Mouse (Mus musculus): ENCODE measurements around the gene Ramp2.

The Ramp2 gene

DNA sequence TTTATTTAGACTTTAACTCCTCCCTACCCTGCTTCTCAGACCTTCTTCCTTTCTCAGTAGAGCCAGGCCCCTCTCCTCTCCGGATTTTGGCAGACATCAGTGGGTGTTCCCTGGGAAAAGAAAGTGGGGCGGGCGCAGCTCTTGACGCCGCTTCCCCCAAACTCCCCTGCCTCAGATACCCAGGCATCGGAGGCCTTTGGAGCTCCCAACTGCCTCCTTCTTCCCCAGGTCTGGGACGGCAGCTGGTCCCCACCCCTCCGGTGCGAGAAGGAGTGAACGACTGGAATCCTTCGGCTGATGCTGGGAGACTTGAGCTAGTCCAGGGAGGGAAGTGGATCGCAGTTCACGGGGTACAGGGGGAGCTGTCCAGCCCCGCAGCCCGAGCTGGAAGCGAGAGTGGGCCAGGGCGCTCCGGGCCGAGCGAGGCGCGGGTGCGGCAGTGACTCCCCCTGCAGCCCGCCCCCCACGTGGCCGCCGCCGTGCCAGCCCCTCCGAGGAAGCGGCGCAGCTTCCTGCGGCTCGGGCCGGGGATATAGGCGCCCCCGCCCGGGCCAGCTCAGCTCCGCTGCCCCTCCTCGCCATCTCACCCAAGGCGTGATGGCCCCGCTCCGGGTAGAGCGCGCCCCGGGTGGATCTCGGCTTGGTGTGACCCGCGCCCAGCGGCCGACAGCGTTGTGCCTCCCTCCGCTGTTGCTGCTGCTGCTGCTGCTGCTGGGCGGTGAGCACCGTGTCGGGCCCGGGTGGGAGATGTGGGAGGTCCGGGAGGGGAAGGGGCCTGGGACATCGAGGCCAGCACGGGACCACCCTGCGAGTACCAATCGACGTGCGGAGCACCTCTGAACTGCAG, at the start of gene Ramp2:
Gene Ramp2, plus strand, starts transcription at position 174 of the 847 bp plus-strand sequence.
- DNase-seq (ENCODE audit: low read depth), result no peak

DNA sequence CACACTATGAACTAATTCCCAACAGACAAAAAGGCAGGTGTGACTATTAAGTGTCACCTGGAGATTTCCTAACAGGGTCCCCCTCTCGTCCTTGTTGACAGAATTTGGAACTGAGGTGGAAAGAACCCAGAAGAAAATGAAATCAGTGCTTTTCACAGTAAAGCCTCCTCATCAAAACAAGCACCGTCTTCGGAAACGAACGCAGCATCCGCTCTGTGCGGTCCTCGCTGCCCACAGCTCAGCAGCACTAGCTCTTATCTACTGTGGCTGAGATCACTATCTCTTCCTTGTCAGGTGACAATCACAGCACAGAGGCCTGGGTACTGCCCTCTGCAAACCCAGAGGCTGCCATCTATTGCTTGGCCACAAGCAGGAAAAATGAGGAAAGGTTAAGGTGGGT, 49.7 kb upstream of the Ramp2 start:
- DNase-seq (ENCODE audit: low read depth), result no peak

DNA sequence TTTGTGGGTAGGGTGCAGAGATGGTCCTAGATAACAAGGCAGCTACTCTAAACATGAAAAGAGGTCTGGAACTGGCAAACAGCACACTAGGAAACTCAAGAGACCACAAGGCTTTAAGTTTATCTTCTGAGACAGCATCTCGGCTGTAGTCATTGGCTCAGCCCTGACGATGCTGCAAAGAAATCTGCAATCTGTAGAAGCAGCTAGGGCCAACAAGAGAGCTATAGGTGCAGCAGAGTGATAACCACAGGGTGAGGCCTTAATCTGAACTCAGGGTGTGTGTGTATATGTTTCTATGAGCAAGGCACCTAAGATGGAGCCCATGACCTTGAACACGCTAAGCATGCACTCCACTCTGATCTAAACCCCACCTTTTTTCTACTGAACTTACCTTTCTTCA, 46.3 kb upstream of the Ramp2 start:
- no peak for DNase-seq (ENCODE audit: low read depth)

DNA sequence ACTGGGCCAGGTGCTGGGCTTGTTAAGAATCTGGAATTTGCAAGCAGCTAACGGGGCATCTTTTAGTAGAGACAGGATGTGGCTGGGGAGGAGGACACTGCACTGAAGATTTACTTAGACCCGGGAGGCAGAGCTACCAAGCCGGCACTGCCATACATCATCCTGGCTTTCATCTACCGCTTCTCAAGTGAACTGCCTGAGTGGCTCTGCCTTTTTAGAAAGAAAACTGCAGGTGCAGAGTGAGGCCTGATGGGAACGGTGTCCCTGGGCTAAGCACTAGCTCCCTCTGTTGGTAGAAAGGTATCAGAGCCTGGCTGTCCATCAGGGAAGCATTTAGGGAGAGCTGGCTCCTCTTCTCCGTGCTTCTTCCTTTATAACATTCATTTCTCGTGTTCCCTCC, 44.8 kb upstream of the Ramp2 start:
- no peak for DNase-seq (ENCODE audit: low read depth)

DNA sequence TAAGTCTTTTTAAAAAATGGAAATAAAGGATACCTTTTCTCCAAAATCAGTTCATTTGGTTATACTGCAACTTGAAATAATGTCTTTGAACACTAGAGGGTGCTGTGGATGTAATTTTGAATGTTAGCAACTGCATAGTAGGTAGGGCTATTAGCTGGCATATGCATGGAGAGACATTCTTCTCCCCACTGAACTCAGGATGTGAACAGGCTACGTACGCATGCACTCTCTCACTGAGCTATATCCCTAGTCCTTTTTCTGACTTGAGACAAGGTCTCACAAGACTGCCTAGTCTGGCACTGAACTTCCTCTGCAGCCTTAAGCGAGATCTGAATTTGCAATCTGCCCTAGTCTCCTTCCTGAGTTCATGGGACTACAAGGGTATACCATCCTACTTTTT, 33.9 kb upstream of the Ramp2 start:
- DNase-seq (ENCODE audit: low read depth), result peak; percentile 74

DNA sequence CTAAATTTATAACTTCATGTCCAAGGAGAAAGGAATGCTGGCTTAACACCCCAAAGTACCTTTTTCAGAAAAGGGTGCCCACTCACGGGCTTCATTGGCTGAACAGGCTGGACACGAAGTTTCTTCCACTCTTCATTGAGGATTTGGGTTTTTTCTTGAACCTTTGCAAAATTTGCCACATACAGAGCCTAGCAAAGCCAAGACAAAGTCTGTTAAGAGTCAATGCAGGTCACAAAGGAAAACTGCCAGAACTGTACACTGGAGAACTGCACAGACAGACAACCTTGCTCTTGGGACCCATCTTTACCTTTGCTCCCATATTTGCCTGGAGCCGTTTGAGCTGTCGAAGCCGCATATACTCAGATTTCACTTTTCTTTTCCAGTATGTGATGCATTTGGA, 28.9 kb upstream of the Ramp2 start:
- DNase-seq (ENCODE audit: low read depth), result no peak

DNA sequence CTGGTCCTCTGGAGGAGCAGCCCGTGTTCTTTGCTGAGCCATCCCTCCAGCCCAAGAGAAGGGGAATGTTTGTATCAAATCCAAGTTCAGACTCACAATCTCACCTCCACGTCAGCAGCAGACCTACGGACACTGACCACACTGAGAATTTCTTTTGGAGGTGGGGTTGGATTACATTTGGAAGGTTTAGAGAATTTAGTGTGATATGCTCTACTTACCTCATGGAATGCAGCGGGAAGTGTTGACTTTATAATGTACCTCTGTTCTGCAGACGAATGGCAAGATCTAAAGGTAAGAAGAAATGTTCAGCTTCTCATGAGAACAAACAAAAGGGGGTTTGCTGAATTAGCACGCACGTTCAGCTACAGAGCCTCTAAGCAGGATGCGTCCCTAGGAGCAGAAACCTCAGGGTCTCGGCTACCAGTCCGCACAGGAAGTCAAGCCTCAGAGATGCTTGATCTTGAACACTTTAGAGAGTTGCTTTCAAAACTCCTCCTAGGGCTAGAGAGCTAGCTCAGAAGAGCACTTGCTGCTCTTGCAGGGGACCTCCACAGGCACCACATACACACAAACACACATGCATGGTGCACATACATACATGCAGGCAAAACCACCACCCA, 27.3 kb upstream of the Ramp2 start:
- no peak for DNase-seq (ENCODE audit: low read depth)

DNA sequence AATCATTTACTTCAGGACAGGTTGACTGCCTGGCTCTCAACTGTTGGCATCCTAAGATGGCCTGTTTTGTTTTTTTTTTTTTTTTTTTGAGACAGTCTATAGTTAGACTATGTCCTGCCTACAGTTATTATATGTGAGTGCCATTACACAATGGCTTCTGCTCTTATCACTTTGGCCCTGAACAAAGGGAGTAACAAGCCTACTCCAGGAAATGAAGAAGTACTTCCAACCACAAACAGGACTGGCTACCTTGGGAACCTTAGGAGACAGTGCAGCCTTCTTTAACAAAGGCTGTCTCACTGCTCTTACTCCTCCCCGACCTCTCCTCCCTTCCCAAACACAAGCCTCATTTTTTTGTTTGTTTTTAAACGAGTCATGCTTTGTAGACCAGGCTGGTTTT, 25.0 kb upstream of the Ramp2 start:
- no peak for DNase-seq (ENCODE audit: low read depth)

DNA sequence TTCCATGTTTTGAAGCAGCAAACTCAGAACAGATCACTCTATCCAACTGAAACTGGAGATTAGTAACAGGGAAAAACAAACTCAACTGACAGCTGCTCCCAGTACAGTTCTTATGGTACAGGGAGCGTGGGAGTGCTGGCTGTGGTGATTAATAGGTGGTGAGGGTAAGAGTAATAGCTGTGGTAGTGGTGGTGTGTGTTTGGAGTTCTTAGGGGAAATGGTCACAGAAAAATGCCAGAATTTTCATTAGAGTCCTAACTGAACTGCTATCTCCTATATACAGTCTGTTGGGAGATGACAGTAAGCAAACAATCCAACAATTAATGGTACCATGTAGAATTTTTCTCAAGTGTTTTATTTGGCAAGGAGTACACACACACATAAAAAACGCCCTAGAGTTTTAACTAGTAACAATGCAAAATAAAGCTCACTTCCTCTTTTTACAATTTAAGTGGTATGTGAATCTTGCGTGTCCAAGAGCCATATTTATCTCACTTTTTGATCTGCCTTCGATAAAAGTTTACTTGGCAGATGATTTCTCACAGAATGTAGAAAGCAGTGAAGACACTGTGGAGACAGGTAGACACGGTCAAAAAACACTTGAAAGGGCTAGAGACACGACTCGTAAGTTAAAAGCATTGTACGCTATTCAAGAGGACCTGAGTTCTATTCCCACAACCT, 24.4 kb upstream of the Ramp2 start:
- DNase-seq (ENCODE audit: low read depth), result no peak

DNA sequence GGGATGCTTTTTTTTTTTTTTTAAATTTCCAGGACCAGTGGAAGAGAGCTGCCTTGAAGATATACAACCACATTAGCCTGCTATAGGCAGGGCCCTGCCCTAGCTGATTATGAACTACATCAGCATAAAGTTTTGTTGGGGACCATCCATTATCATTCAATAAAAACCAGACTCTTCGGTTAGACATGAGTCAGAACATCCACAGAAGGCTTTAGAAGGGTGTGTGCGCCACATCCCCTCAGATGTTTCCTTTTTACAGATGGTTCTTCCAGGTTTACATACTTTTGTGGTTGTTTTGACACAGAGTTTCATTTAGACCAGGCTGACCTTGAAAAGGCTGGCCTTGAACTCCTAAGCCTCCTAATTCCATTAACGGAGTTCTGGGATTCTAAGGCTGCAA, 21.5 kb upstream of the Ramp2 start:
- no peak for DNase-seq (ENCODE audit: low read depth)

DNA sequence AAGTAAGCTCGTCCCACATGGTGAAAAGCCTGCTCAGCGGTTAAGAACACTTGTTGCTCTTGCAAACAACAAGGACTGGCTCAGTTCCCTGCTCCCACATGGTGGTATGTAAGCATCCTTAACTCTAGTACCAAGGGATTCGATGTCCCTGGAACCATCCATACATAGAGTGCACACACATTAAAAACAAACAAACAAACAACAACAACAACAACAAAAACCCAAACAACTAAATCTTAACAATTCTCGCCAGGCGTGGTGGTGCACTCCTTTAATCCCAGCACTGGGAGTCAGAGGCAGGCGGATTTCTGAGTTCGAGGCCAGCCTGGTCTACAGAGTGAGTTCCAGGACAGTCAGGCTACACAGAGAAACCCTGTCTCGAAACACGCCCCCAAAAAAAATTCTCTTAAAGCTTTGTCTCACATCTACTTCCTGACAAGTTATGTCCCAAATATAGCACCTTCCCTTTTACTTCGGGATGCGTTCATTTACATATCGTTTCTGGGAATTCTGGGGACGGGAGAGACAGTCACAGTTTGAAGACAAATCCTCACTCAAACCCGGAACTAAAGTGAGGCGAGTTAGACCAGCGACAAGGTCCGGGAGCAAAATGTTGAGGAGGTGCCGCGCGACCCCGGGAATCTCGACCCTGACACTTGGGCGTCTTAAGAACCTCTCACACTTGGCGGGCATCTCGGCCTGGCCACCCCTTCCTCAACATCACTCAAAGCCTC, 20.3 kb upstream of the Ramp2 start:
- no peak for DNase-seq (ENCODE audit: low read depth)

DNA sequence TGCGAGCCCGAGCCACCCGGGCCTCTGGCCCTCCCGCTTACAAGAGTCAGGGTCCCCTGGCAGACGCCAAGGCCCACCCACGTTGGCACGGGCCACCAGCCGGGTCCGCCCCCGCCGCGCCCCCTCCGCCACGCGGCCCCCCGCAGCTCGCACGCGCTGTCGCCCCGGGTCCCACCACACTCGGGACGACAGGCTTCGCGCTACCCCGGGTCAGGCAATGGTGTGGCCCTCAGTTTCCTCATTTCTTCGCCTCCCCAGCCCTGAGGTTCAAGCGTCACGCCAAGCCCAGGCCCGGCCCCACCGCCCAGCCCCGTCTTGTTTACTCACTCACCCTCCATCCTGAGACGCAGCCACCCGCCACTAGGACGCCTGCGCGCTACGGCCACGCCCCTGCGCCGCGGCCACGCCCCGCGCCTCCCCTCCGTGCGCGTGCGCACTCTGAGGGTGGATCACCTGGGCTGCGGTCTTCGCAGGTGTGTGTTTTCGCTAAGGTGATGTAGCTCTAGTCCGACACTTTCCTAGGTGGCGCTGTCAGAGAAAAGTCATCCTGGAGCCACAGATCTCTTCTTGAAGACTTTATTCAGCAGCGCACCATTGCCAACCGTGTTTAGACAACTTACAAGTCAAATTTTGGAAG, 19.6 kb upstream of the Ramp2 start, which contains the start of gene Ezh1:
Gene Ezh1, minus strand, starts transcription at position 399 of the 637 bp plus-strand sequence.
- DNase-seq (ENCODE audit: low read depth), result peak; percentile 54

DNA sequence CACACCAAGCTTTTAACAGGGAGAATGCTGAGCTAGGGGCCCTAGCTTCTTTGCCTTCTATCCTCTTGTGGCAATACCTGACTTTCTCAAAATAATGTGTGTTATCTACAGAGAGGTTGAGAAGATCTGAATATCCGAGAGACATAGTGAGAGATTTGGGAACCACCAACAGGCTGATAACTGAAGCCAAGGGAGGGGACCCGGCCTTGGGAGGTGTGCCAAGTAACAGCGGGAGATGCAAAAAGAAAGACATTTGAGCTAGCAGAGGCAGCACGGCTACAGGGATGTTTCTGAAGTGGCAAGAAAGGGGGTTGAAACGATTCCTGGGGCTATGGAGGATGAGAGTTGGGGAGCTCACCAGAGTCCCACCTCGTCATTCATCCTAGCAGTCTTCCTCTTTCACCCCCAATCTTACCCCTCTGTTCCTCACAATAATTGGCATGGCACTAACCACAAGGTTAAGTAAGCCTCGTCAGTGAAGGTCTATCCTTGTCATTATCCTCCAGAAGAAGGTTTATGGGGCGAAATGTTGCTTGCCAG, 16.4 kb upstream of the Ramp2 start:
- DNase-seq (ENCODE audit: low read depth), result no peak

DNA sequence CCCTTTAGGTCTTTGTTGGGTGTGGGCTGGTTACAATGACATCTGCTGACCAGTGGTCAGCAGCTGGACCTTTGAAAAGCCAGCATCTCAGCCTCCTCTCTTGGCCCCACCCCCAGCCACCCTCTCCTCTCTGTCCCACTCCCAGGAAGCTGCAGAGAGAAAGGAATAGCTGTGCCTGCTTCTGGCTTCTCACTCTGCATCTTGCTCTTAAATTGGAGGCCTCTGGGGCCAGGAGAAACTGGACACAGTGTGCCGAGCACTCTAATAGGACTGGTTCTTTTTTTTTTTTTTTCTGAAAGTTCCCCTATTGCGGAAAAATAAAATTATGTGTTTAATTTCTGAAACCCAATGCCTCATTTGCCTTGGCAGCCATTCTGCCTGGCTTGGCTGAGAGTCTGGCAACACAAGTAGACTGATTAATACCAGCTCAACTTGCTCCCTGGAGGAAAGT, 15.7 kb upstream of the Ramp2 start:
- DNase-seq (ENCODE audit: low read depth), result no peak

DNA sequence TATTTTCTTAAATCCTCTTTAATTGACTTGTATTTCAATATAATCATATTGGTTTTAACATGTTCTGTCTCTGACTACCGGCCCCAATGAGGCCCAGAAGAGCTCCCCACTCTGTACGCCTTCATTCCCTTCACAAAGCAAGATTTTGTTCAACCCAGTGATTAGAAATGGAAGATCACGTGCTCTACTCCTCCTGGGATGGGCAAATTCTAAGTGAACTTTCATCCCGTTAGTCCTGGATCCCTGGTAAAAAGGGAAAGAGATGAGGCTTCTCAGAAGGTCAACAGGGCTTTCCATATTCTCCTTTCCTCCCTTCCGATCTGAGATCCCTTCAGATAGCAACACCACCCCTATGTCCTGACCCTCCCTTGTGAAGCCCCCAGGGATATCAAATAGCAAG, 15.3 kb upstream of the Ramp2 start:
- no peak for DNase-seq (ENCODE audit: low read depth)

DNA sequence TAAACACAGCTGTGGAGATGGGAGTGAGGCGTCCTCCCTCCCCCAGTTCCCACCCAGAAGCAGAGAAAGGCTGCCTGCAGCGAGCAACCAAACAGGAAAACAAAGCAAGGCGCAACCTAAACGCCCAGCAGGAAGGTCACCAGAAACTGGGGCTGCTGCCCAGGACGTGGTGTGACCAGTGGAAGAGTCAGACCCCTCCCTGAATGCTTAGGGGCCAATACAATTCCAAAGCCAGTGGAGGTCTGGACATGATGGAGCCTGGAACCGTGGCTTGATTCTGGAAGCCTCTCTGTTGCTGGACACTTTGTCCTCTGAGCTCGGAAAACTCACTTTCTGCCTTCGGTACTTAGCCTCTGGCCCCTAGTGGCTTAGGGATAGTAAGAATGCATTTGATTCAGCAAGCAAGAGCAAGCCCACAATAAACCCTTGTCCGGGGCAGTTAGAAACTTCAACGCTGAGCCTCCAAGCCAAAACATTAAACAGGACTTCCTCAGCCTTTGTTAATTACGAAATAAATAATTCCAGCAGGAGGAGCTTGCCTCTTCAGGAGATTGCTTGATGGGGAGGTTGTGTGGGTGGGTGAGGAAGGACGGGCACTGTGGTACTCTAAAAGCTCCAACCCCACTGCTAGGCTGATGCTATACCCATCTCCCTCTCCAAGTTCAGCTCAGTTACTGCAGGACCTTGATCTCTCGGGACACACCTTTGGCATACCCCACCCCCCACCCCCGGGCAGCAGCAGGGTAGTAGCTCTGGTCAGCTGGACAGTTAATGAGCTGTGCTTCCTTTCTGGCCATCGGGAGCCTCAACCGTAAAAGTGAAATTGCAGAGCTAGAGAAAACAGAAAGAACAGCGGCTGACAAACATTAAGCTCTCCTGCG, 14.6 kb upstream of the Ramp2 start:
- DNase-seq (ENCODE audit: low read depth), result no peak

DNA sequence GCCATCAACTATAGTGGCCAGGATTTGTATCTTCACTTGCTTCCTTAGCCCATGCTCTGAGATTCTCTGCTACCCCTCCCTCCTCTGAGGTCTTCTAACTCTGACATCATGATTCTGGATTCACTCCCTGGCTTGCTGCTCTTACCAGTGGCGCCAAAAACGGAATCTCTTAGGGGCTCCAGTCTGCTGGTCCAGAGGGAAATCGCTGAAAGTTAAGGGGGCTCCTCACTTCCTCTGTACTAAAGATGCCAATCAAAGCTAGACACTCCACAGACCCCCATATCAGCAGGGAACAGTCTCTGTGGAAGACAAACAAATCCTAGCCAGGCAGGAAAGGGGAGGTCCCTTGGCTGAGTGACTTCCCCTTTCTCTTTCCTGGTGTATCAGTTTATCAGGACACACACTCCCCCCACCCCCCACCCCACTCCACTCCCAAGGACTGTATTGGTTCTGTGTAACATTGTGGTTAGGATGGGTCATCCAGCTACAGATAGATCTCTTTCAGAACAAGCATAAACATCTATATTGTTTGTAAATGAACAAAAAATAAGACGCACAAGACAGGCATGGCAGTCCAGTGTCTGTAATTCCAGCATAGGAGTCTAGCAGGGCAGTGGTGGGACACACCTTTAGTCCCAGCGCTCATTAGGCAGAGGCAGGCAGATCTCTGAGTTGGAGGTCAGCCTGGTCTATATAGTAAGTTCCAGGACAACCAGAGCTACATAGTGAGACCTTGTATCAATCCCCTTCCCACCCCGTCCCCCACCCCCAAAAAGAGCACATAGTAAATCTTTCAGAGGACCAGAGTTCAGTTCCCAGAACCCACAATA, 13.6 kb upstream of the Ramp2 start:
- DNase-seq (ENCODE audit: low read depth), result no peak

DNA sequence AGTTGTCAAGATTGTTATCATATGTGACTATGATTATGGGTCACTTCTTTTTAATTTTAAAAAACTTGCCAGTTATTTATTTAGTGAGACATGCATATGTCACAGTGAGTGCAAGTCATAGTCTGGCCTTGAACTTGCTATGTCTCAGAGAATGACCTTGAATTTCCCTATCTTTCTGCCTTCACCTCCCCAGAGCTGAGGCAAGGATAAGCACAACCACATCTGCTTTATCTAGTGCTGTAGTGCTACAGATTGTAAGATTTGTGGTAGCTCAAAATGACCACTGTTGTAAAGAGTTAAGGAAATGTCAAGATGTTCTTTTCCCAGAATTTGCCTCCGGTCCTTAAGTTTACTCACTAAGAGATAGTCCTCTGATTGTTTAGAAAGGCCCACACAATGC, 12.6 kb upstream of the Ramp2 start:
- DNase-seq (ENCODE audit: low read depth), result no peak

DNA sequence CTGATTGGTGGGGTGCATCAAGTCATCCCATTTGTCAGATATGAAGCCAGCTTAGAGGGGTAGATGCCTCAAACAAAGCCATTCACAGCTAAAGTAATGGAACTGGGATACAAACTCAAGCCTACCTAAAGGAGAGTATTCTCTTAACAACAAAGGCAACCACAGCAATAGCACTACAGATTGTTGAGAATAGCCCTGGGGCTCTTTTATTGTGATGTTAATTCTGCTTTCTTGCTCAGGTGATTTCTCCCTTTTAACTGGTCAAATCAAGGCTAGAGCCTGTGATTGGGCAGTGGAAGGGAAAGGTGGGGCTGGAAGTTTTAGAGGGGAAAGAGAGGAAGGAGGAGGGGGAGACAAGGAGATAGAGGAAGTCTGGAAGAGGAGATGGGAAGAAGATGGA, 11.7 kb upstream of the Ramp2 start:
- DNase-seq (ENCODE audit: low read depth), result no peak

DNA sequence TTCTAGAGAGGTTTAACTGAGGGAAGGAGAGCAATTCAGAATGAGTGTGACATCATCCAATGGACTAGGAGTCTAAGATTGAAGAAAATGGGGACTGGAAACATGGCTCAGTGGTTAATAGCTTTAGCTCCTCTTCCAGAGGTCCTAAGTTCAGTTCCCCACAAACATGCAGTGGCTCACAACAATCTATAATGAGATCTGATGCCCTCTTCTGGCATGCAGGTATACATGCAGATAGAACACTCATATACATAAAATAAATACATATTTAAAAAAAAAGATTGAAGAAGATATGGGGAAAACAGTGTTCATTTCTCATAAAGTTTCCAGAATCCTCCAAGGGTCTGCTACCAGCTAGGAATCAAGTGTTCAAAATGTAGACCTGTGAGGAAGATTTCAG, 10.4 kb upstream of the Ramp2 start:
- no peak for DNase-seq (ENCODE audit: low read depth)
